Mouse (Mus musculus): ENCODE data around the gene Dnmbp. TPM values are rescaled to one million over a fixed set of nuclear protein-coding genes. Genes with fewer than 3 reads are reported as not detected.
A peak's percentile ranks its signal among the peaks of the same experiment; 100 is the strongest.

Gene Dnmbp
- total and polyA plus RNA-seq, 3 experiments: 5.4 to 9.4 TPM; not detected in 1

- DNase-seq (ENCODE audit: low read depth, low spot score): peak; percentile 96
- H3K4me1 ChIP-seq (ENCODE audit: control insufficient read depth in 1 of 2, insufficient read depth in 2 of 2, low read length in 2 of 2): peaks cover 0 to 4% of the 10 kb centered on the region in 2 experiments; a peak in 1 of 4 replicates
- H3K36me3 ChIP-seq (ENCODE audit: control insufficient read depth in 1 of 2, insufficient read depth in 2 of 2, low read length in 2 of 2): peaks cover 0 to 8% of the 10 kb centered on the region in 2 experiments; a peak in 2 of 4 replicates
- TF ChIP-seq CTCF (IDR thresholded peaks at IDR 0.05 in 2 of 3, conservative IDR thresholded peaks at IDR 0.05 in 1 of 3; ENCODE audit: control insufficient read depth in 1 of 3, insufficient read depth in 1 of 3, low read depth in 2 of 3, low read length in 3 of 3, poor library complexity in 1 of 3, severe bottlenecking in 1 of 3): peak in 2 of 3 experiments; percentile 72 to 90; a peak in 4 of 6 replicates
- TF ChIP-seq JUND (IDR thresholded peaks at IDR 0.05; ENCODE audit: low read depth, low read length): no peak
- TF ChIP-seq POLR2A (IDR thresholded peaks at IDR 0.05; ENCODE audit: control insufficient read depth in 1 of 2, insufficient read depth in 1 of 2, low read depth in 1 of 2, low read length in 2 of 2, poor library complexity in 1 of 2): no peak; a peak in 1 of 4 replicates
- TF ChIP-seq ETS1 (IDR thresholded peaks at IDR 0.05; ENCODE audit: low read depth, low read length): peak; percentile 41; the same call in 1 of the 2 replicates
- no peak for TF ChIP-seq NRF1 (IDR thresholded peaks at IDR 0.05; ENCODE audit: insufficient read depth, low read depth, low read length, poor library complexity, severe bottlenecking)
- TF ChIP-seq RAD21 (IDR thresholded peaks at IDR 0.05; ENCODE audit: low read depth, low read length): peak; percentile 51
- peak; percentile 63 for TF ChIP-seq HCFC1 (IDR thresholded peaks at IDR 0.05; ENCODE audit: low read depth, low read length)
- TF ChIP-seq SIN3A (IDR thresholded peaks at IDR 0.05; ENCODE audit: low read length): peak; percentile 89
- TF ChIP-seq GABPA (IDR thresholded peaks at IDR 0.05; ENCODE audit: low read depth, low read length): no peak
- TF ChIP-seq E2F4 (IDR thresholded peaks at IDR 0.05; ENCODE audit: borderline replicate concordance, low read depth, low read length): no peak
- peak; percentile 72 for TF ChIP-seq SMC3 (IDR thresholded peaks at IDR 0.05; ENCODE audit: low read depth, low read length)
- TF ChIP-seq TBP (IDR thresholded peaks at IDR 0.05; ENCODE audit: low read depth, low read length): peak; percentile 48; the same call in 1 of the 2 replicates
- TF ChIP-seq USF1 (IDR thresholded peaks at IDR 0.05; ENCODE audit: low read depth, low read length): no peak
- TF ChIP-seq UBTF (IDR thresholded peaks at IDR 0.05; ENCODE audit: borderline replicate concordance, insufficient read depth, low read depth, low read length): no peak
- TF ChIP-seq USF2 (IDR thresholded peaks at IDR 0.05; ENCODE audit: borderline replicate concordance in 1 of 2, insufficient read depth in 1 of 2, low read depth in 1 of 2, low read length in 2 of 2): no peak
- peak; percentile 74 for TF ChIP-seq TCF12 (IDR thresholded peaks at IDR 0.05; ENCODE audit: low read depth, low read length)
- peak; percentile 92 for TF ChIP-seq RCOR1 (IDR thresholded peaks at IDR 0.05; ENCODE audit: low read depth, low read length)
- no peak for TF ChIP-seq BHLHE40 (IDR thresholded peaks at IDR 0.05; ENCODE audit: borderline replicate concordance, low read depth, low read length)
- TF ChIP-seq TAL1 (IDR thresholded peaks at IDR 0.05; ENCODE audit: low read length): peak; percentile 64
- peak; percentile 80 for TF ChIP-seq ELF1 (IDR thresholded peaks at IDR 0.05; ENCODE audit: low read depth, low read length)
- TF ChIP-seq EP300 (IDR thresholded peaks at IDR 0.05; ENCODE audit: low read depth in 1 of 2, low read length in 2 of 2): peak; percentile 60 to 69; a peak in 3 of 4 replicates
- no peak for TF ChIP-seq KAT2A (conservative IDR thresholded peaks at IDR 0.05; ENCODE audit: low read depth, low read length)
- TF ChIP-seq ZNF384 (IDR thresholded peaks at IDR 0.05; ENCODE audit: low read depth, low read length): no peak; the same call in 1 of the 2 replicates
- TF ChIP-seq MAZ (IDR thresholded peaks at IDR 0.05; ENCODE audit: low read depth, low read length): no peak
- TF ChIP-seq MAX (IDR thresholded peaks at IDR 0.05; ENCODE audit: low read length): no peak
- TF ChIP-seq MXI1 (IDR thresholded peaks at IDR 0.05; ENCODE audit: low read depth, low read length): peak; percentile 57; the same call in 1 of the 2 replicates
- peak; percentile 82 for TF ChIP-seq GATA1 (IDR thresholded peaks at IDR 0.05; ENCODE audit: low read depth, low read length)
- no peak for TF ChIP-seq CHD1 (IDR thresholded peaks at IDR 0.05; ENCODE audit: low read depth, low read length)
- TF ChIP-seq CHD2 (IDR thresholded peaks at IDR 0.05; ENCODE audit: low read length): no peak
- TF ChIP-seq MAFK (IDR thresholded peaks at IDR 0.05; ENCODE audit: borderline replicate concordance, low read depth, low read length): no peak
- H3K27ac ChIP-seq (ENCODE audit: control insufficient read depth, low read depth, low read length): peak overlapping the region; percentile 29; the same call in 1 of the 2 replicates
- peak overlapping the region; percentile 35 to 58; a peak in 3 of 4 replicates for H3K4me3 ChIP-seq (ENCODE audit: control insufficient read depth in 1 of 2, insufficient read depth in 1 of 2, low read depth in 2 of 2, low read length in 2 of 2)
- H3K27me3 ChIP-seq (ENCODE audit: control insufficient read depth in 1 of 2, insufficient read depth in 2 of 2, low read length in 2 of 2): no peaks in the 10 kb centered on the region
- peak overlapping the region; percentile 4 for H3K9ac ChIP-seq (ENCODE audit: control insufficient read depth, low read depth, low read length, poor library complexity, severe bottlenecking)
- H3K9me3 ChIP-seq (replicated peaks; ENCODE audit: insufficient read depth, low read length): no peaks in the 10 kb centered on the region
- H3K79me2 ChIP-seq (ENCODE audit: control insufficient read depth, insufficient read depth, low read length, poor library complexity): no peaks in the 10 kb centered on the region
Observed at GRCm38 (mm10) chr19:43851996-43852630, 87.9 kb downstream of the Dnmbp start.

Measured in MEL (cell line).